Mouse (Mus musculus) heart, embryonic 10.5 days (tissue): Measurements from ENCODE around the gene Kat2a. TPM values are rescaled to one million over a fixed set of nuclear protein-coding genes. Genes with fewer than 3 reads are reported as not detected.

Source experiments
- DNase-seq: peaks from one replicate; pipeline ENCODE4 v3.0.0-alpha.2; 2017; ENCODE audit warnings: low spot score
- H3K27ac ChIP-seq: fragments of 300-500 bp; sonication (generic); 2 replicates; pipeline ENCODE4 v1.5.1; 2016; ENCODE audit warnings: mild to moderate bottlenecking
- H3K27me3 ChIP-seq: fragments of 300-500 bp; sonication (generic); 2 replicates; pipeline ENCODE4 v1.6.1; 2016; ENCODE audit warnings: mild to moderate bottlenecking; ENCODE audit not compliant: poor library complexity, insufficient read depth, severe bottlenecking
- H3K36me3 ChIP-seq: fragments of 300-500 bp; sonication (generic); 2 replicates; pipeline ENCODE4 v1.6.1; 2016; ENCODE audit warnings: mild to moderate bottlenecking, moderate library complexity
- H3K4me1 ChIP-seq: fragments of 300-500 bp; sonication (generic); 2 replicates; pipeline ENCODE4 v1.6.1; 2016; ENCODE audit warnings: mild to moderate bottlenecking
- H3K4me3 ChIP-seq: fragments of 300-500 bp; sonication (generic); 2 replicates; pipeline ENCODE4 v1.5.1; 2016; ENCODE audit warnings: mild to moderate bottlenecking, moderate library complexity
- H3K9me3 ChIP-seq: fragments of 300-500 bp; sonication (generic); 2 replicates; pipeline ENCODE4 v1.6.1; 2016; ENCODE audit warnings: mild to moderate bottlenecking, moderate library complexity
- WGBS: fragments of 180-500 bp; shearing (Covaris S2); methylation state at CpG from one replicate; pipeline ENCODE4 v1.1.7; 2016; 5-methylcytosine and 5-hydroxymethylcytosine counted together
- polyA plus RNA-seq: library from polyadenylated mRNA; unstranded; fragments of >200 nt; fragmentation: Nextera tagmentation; extraction: Ambion mirVana; gene quantifications from 2 replicates; pipeline ENCODE4 v1.2.1, GENCODE M21; 2016

The Kat2a gene
- polyA plus RNA-seq, 1 experiment from 2014 or later, result 59.8 TPM

GRCm38 (mm10) chr11:100700710-100701109 lies 11.6 kb downstream of the Kat2a start:
- Histone ChIP-seq H3K36me3 (peaks cover 16% of the 10 kb centered on the region), H3K27ac (no peak overlapping the region), H3K4me1 (peaks cover 18% of the 10 kb centered on the region), H3K27me3 (peaks cover 18% of the 10 kb centered on the region; the same call in 1 of the 2 replicates), H3K9me3 (no peaks in the 10 kb centered on the region), H3K4me3 (no peak overlapping the region)
- DNase-seq, result no peak
- 71% methylated on average over 3 of the region's 3 CpGs for WGBS

GRCm38 (mm10) chr11:100697921-100698320 lies 14.3 kb downstream of the Kat2a start:
- peaks cover 19% of the 10 kb centered on the region for H3K27me3 ChIP-seq
- WGBS, result 73% methylated on average over 7 of the region's 7 CpGs
- no peak overlapping the region; the same call in 1 of the 2 replicates for H3K27ac ChIP-seq
- H3K4me1 ChIP-seq, result peaks cover 20% of the 10 kb centered on the region
- no peak for DNase-seq
- no peak overlapping the region for H3K4me3 ChIP-seq
- H3K36me3 ChIP-seq, result no peaks in the 10 kb centered on the region
- no peaks in the 10 kb centered on the region for H3K9me3 ChIP-seq

- H3K36me3 ChIP-seq, result no peaks in the 10 kb centered on the region
- H3K4me1 ChIP-seq, result peaks cover 19% of the 10 kb centered on the region
- H3K27ac ChIP-seq, result no peak overlapping the region
- peaks cover 42% of the 10 kb centered on the region for H3K27me3 ChIP-seq
- H3K4me3 ChIP-seq, result no peak overlapping the region
- peak; percentile 86 for DNase-seq
- H3K9me3 ChIP-seq, result no peaks in the 10 kb centered on the region
- WGBS, result 39% methylated on average over 5 of the region's 5 CpGs
Measured at GRCm38 (mm10) chr11:100694926-100695325, 17.3 kb downstream of the Kat2a start.

GRCm38 (mm10) chr11:100693154-100693553 lies 19.1 kb downstream of the Kat2a start:
- Histone ChIP-seq H3K36me3 (no peaks in the 10 kb centered on the region), H3K27ac (no peak overlapping the region), H3K9me3 (no peaks in the 10 kb centered on the region), H3K27me3 (peaks cover 44% of the 10 kb centered on the region), H3K4me1 (peaks cover 19% of the 10 kb centered on the region), H3K4me3 (no peak overlapping the region)
- 30% methylated on average over 5 of the region's 5 CpGs for WGBS
- no peak for DNase-seq

- Histone ChIP-seq H3K27me3 (peaks cover 44% of the 10 kb centered on the region), H3K36me3 (no peaks in the 10 kb centered on the region), H3K4me1 (peaks cover 19% of the 10 kb centered on the region), H3K27ac (no peak within 1 kb of the TSS), H3K4me3 (peak within 1 kb of the TSS; percentile 58), H3K9me3 (no peaks in the 10 kb centered on the region)
- no peak for DNase-seq
- 3% methylated on average over 23 of the region's 23 CpGs for WGBS
Measured at GRCm38 (mm10) chr11:100692164-100692616, 20.1 kb downstream of the Kat2a start, which contains the start of gene Zfp385c. TSS of gene Zfp385c (minus strand) at chr11:100692455.

GRCm38 (mm10) chr11:100690389-100690788 lies 21.9 kb downstream of the Kat2a start:
- Histone ChIP-seq H3K4me3 (no peak overlapping the region), H3K9me3 (no peaks in the 10 kb centered on the region), H3K36me3 (no peaks in the 10 kb centered on the region), H3K4me1 (peaks cover 19% of the 10 kb centered on the region), H3K27ac (no peak overlapping the region), H3K27me3 (peaks cover 41% of the 10 kb centered on the region)
- no peak for DNase-seq
- WGBS, result 69% methylated on average over 7 of the region's 7 CpGs

- peaks cover 36% of the 10 kb centered on the region for H3K27me3 ChIP-seq
- H3K36me3 ChIP-seq, result no peaks in the 10 kb centered on the region
- no peak for DNase-seq
- H3K4me3 ChIP-seq, result no peak overlapping the region
- H3K4me1 ChIP-seq, result peaks cover 19% of the 10 kb centered on the region
- H3K9me3 ChIP-seq, result no peaks in the 10 kb centered on the region
- whole genome bisulfite sequencing, result 68% methylated on average over 4 of the region's 4 CpGs
- H3K27ac ChIP-seq, result no peak overlapping the region
Measured at GRCm38 (mm10) chr11:100688443-100688842, 23.8 kb downstream of the Kat2a start.

- no peak overlapping the region for H3K4me3 ChIP-seq
- 74% methylated on average over 7 of the region's 7 CpGs for WGBS
- H3K27ac ChIP-seq, result no peak overlapping the region
- no peaks in the 10 kb centered on the region for H3K9me3 ChIP-seq
- peaks cover 25% of the 10 kb centered on the region for H3K27me3 ChIP-seq
- H3K36me3 ChIP-seq, result no peaks in the 10 kb centered on the region
- no peak for DNase-seq
- peaks cover 7% of the 10 kb centered on the region for H3K4me1 ChIP-seq
Measured at GRCm38 (mm10) chr11:100687265-100687664, 25.0 kb downstream of the Kat2a start.

GRCm38 (mm10) chr11:100685371-100685770 lies 26.9 kb downstream of the Kat2a start:
- H3K4me3 ChIP-seq, result no peak overlapping the region
- WGBS, result 66% methylated on average over 2 of the region's 3 CpGs

GRCm38 (mm10) chr11:100684084-100684483 lies 28.2 kb downstream of the Kat2a start:
- H3K27ac ChIP-seq, result no peak overlapping the region
- WGBS, result 41% methylated on average over 2 of the region's 2 CpGs
- H3K9me3 ChIP-seq, result no peaks in the 10 kb centered on the region
- no peak overlapping the region for H3K4me3 ChIP-seq
- peaks cover 5% of the 10 kb centered on the region; the same call in 1 of the 2 replicates for H3K4me1 ChIP-seq
- no peaks in the 10 kb centered on the region for H3K36me3 ChIP-seq
- DNase-seq, result no peak
- H3K27me3 ChIP-seq, result peaks cover 8% of the 10 kb centered on the region

More at GRCm38 (mm10) chr11:100685371-100685770, 26.9 kb downstream of the Kat2a start:
- no peaks in the 10 kb centered on the region for H3K9me3 ChIP-seq
- H3K36me3 ChIP-seq, result no peaks in the 10 kb centered on the region
- H3K4me1 ChIP-seq, result peaks cover 5% of the 10 kb centered on the region; the same call in 1 of the 2 replicates
- no peak overlapping the region for H3K27ac ChIP-seq
- no peak for DNase-seq
- H3K27me3 ChIP-seq, result peaks cover 6% of the 10 kb centered on the region

- WGBS, result 74% methylated on average over 5 of the region's 5 CpGs
- Histone ChIP-seq H3K4me1 (peaks cover 11% of the 10 kb centered on the region; the same call in 1 of the 2 replicates), H3K4me3 (no peak overlapping the region), H3K9me3 (no peaks in the 10 kb centered on the region), H3K36me3 (no peaks in the 10 kb centered on the region), H3K27ac (no peak overlapping the region), H3K27me3 (peaks cover 19% of the 10 kb centered on the region)
- DNase-seq, result no peak
Measured at GRCm38 (mm10) chr11:100682526-100682925, 29.7 kb downstream of the Kat2a start.

- WGBS, result 70% methylated on average over 5 of the region's 5 CpGs
- H3K27me3 ChIP-seq, result peaks cover 20% of the 10 kb centered on the region
- H3K27ac ChIP-seq, result peak overlapping the region; percentile 37; the same call in 1 of the 2 replicates
- H3K9me3 ChIP-seq, result no peaks in the 10 kb centered on the region
- DNase-seq, result no peak
- H3K4me3 ChIP-seq, result no peak overlapping the region
- peaks cover 16% of the 10 kb centered on the region; the same call in 1 of the 2 replicates for H3K4me1 ChIP-seq
- H3K36me3 ChIP-seq, result no peaks in the 10 kb centered on the region
Measured at GRCm38 (mm10) chr11:100681826-100682225, 30.4 kb downstream of the Kat2a start.

- no peaks in the 10 kb centered on the region for H3K36me3 ChIP-seq
- 44% methylated on average over 7 of the region's 7 CpGs for WGBS
- no peak overlapping the region for H3K4me3 ChIP-seq
Measured at GRCm38 (mm10) chr11:100677810-100678209, 34.5 kb downstream of the Kat2a start.

GRCm38 (mm10) chr11:100673169-100673568 lies 39.1 kb downstream of the Kat2a start:
- no peaks in the 10 kb centered on the region for H3K9me3 ChIP-seq
- H3K27me3 ChIP-seq, result peaks cover 46% of the 10 kb centered on the region
- peaks cover 28% of the 10 kb centered on the region for H3K4me1 ChIP-seq
- peak overlapping the region; percentile 67 for H3K27ac ChIP-seq
- no peaks in the 10 kb centered on the region for H3K36me3 ChIP-seq
- DNase-seq, result no peak
- 4% methylated on average over 23 of the region's 23 CpGs for WGBS
- peak overlapping the region; percentile 40 for H3K4me3 ChIP-seq

More at GRCm38 (mm10) chr11:100677810-100678209, 34.5 kb downstream of the Kat2a start:
- H3K27me3 ChIP-seq, result peaks cover 49% of the 10 kb centered on the region
- no peak for DNase-seq
- 0 out of 2 replicates have a peak overlapping the region, but pooled peaks have one; percentile 36 for H3K27ac ChIP-seq
- H3K9me3 ChIP-seq, result no peaks in the 10 kb centered on the region
- H3K4me1 ChIP-seq, result peaks cover 23% of the 10 kb centered on the region
